Mouse (Mus musculus) liver, adult 2 months (tissue): ENCODE measurements around the gene D6Wsu163e. TPM values are rescaled to one million over a fixed set of nuclear protein-coding genes. Genes with fewer than 3 reads are reported as not detected.

Source experiments
- DNase-seq: peaks from one replicate; pipeline ENCODE4 v3.0.0-alpha.2; 2011; ENCODE audit warnings: low read depth, low spot score; ENCODE audit errors: extremely low read depth
- H3K27ac ChIP-seq: fragments of 200-500 bp; replicated peaks from 2 replicates; pipeline ENCODE4 v1.5.1; 2012; ENCODE audit warnings: low read depth, mild to moderate bottlenecking, control low read depth, inconsistent platforms, low read length; ENCODE audit not compliant: insufficient read depth
- H3K27me3 ChIP-seq: fragments of 200-500 bp; 2 replicates; pipeline ENCODE4 v1.6.1; 2012; ENCODE audit warnings: mild to moderate bottlenecking, moderate library complexity, low read length, inconsistent platforms; ENCODE audit not compliant: control insufficient read depth, insufficient read depth
- H3K36me3 ChIP-seq: fragments of 200-500 bp; 2 replicates; pipeline ENCODE4 v1.6.1; 2012; ENCODE audit warnings: low read length, inconsistent platforms; ENCODE audit not compliant: control insufficient read depth, insufficient read depth
- H3K4me1 ChIP-seq: fragments of 200-500 bp; 2 replicates; pipeline ENCODE4 v1.6.1; 2011; ENCODE audit warnings: low read length; ENCODE audit not compliant: control insufficient read depth, insufficient read depth
- H3K4me3 ChIP-seq: fragments of 200-500 bp; 2 replicates; pipeline ENCODE4 v1.5.1; 2011; ENCODE audit warnings: low read depth, mild to moderate bottlenecking, control low read depth, low read length, moderate library complexity; ENCODE audit not compliant: insufficient read depth
- H3K79me2 ChIP-seq: fragments of 200-500 bp; 2 replicates; pipeline ENCODE4 v1.6.1; 2012; ENCODE audit warnings: inconsistent platforms, mild to moderate bottlenecking, low read length, moderate library complexity; ENCODE audit not compliant: control insufficient read depth, insufficient read depth
- H3K9ac ChIP-seq: fragments of 200-500 bp; 2 replicates; pipeline ENCODE4 v1.6.1; 2012; ENCODE audit warnings: low read depth, mild to moderate bottlenecking, control low read depth, inconsistent platforms, low read length
- CTCF ChIP-seq: fragments of 200-500 bp; IDR thresholded peaks from 2 replicates; pipeline ENCODE4 v1.5.1; 2011; ENCODE audit warnings: low read depth, low read length, control low read depth
- POLR2A ChIP-seq: fragments of 200-500 bp; IDR thresholded peaks from 2 replicates; pipeline ENCODE4 v1.6.1; 2011; ENCODE audit warnings: low read length, control low read depth; ENCODE audit not compliant: insufficient read depth; ENCODE audit errors: extremely low read depth
- WGBS: fragments of 180-500 bp; shearing (Covaris S2); methylation state at CpG from one replicate; pipeline ENCODE4 v1.1.7; 2018; 5-methylcytosine and 5-hydroxymethylcytosine counted together
- polyA plus RNA-seq: library from polyadenylated mRNA; depleted of rRNA; stranded (reverse); fragments of >200 nt; gene quantifications from 2 replicates; pipeline ENCODE4 v1.2.3, GENCODE M21; 2012
- total RNA-seq: library from RNA; depleted of rRNA; stranded (reverse); fragments of >200 nt; gene quantifications from 2 replicates; pipeline ENCODE4 v1.2.3, GENCODE M21; 2014

Gene D6Wsu163e
- total and polyA plus RNA-seq, 2 experiments, result 2.7 to 13.9 TPM

GRCm38 (mm10) chr6:126961371-126962018, 21.7 kb downstream of the D6Wsu163e start:
- H3K36me3 ChIP-seq, result peaks cover 25% of the 10 kb centered on the region
- no peak for DNase-seq
- H3K79me2 ChIP-seq, result no peaks in the 10 kb centered on the region
- no peak overlapping the region for H3K9ac ChIP-seq
- 89% methylated on average over 8 of the region's 8 CpGs for WGBS
- no peaks in the 10 kb centered on the region for H3K4me1 ChIP-seq
- TF ChIP-seq CTCF (no peak), POLR2A (no peak)
- no peak overlapping the region for H3K4me3 ChIP-seq
- H3K27ac ChIP-seq, result no peak overlapping the region
- no peaks in the 10 kb centered on the region for H3K27me3 ChIP-seq

- peaks cover 30% of the 10 kb centered on the region for H3K36me3 ChIP-seq
- H3K4me1 ChIP-seq, result no peaks in the 10 kb centered on the region
- no peak for TF ChIP-seq POLR2A
- TF ChIP-seq CTCF, result no peak
- no peak for DNase-seq
- H3K9ac ChIP-seq, result no peak overlapping the region
- H3K79me2 ChIP-seq, result no peaks in the 10 kb centered on the region
- H3K27me3 ChIP-seq, result no peaks in the 10 kb centered on the region
- no peak overlapping the region for H3K4me3 ChIP-seq
- H3K27ac ChIP-seq, result no peak overlapping the region
- WGBS, result 79% methylated on average over 5 of the region's 5 CpGs
Observed at GRCm38 (mm10) chr6:126962709-126963108, 22.9 kb downstream of the D6Wsu163e start.

GRCm38 (mm10) chr6:126963426-126963825, 23.7 kb downstream of the D6Wsu163e start:
- no peak for TF ChIP-seq CTCF
- WGBS, result 93% methylated on average over 9 of the region's 9 CpGs

GRCm38 (mm10) chr6:126966241-126967026, 26.7 kb downstream of the D6Wsu163e start:
- peaks cover 40% of the 10 kb centered on the region for H3K36me3 ChIP-seq
- H3K27ac ChIP-seq, result no peak overlapping the region
- DNase-seq, result no peak
- H3K4me3 ChIP-seq, result no peak overlapping the region
- no peaks in the 10 kb centered on the region for H3K79me2 ChIP-seq
- H3K4me1 ChIP-seq, result no peaks in the 10 kb centered on the region
- TF ChIP-seq POLR2A (no peak), CTCF (no peak)
- H3K9ac ChIP-seq, result no peak overlapping the region
- 85% methylated on average over 14 of the region's 14 CpGs for WGBS
- no peaks in the 10 kb centered on the region; the same call in 1 of the 2 replicates for H3K27me3 ChIP-seq

More at GRCm38 (mm10) chr6:126963426-126963825, 23.7 kb downstream of the D6Wsu163e start:
- Histone ChIP-seq H3K79me2 (no peaks in the 10 kb centered on the region), H3K4me1 (no peaks in the 10 kb centered on the region), H3K27ac (no peak overlapping the region), H3K9ac (no peak overlapping the region), H3K27me3 (no peaks in the 10 kb centered on the region), H3K4me3 (no peak overlapping the region), H3K36me3 (peaks cover 29% of the 10 kb centered on the region)
- no peak for DNase-seq

- Histone ChIP-seq H3K4me1 (no peaks in the 10 kb centered on the region), H3K79me2 (no peaks in the 10 kb centered on the region), H3K9ac (no peak overlapping the region), H3K4me3 (no peak overlapping the region), H3K27ac (no peak overlapping the region), H3K36me3 (peaks cover 2% of the 10 kb centered on the region; the same call in 1 of the 2 replicates), H3K27me3 (no peaks in the 10 kb centered on the region)
- 46% methylated on average over 5 of the region's 5 CpGs for WGBS
- no peak for DNase-seq
- no peak for TF ChIP-seq CTCF
- TF ChIP-seq POLR2A, result no peak
Observed at GRCm38 (mm10) chr6:126981539-126982234, 41.9 kb downstream of the D6Wsu163e start.

DNA sequence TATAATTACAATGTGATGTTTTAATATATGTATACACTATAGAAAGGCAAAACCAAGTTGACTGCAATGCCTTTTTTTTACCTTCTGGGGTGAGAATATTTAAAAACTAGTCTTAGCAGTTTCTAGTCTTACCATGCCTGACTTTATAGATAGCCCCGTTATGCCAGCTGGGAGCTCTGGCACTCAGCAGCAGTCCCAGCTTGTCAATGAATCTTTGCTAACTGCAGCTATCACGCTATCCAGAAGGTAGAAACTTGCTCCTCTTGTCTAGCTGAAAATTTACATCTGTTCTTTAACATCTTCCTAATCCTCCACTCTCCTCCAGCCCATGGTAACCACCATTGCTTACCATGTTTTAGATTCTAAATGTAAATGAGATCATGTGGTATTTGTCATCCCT, 53.9 kb downstream of the D6Wsu163e start:
- no peak overlapping the region for H3K9ac ChIP-seq
- no peaks in the 10 kb centered on the region for H3K27me3 ChIP-seq
- no peak overlapping the region for H3K27ac ChIP-seq
- H3K36me3 ChIP-seq, result no peaks in the 10 kb centered on the region
- WGBS, result 66% methylated on average over 2 of the region's 2 CpGs
- no peaks in the 10 kb centered on the region for H3K79me2 ChIP-seq
- DNase-seq, result no peak
- H3K4me3 ChIP-seq, result no peak overlapping the region
- no peaks in the 10 kb centered on the region for H3K4me1 ChIP-seq
- TF ChIP-seq POLR2A, result no peak
- TF ChIP-seq CTCF, result no peak
